Mouse (Mus musculus) lung, adult 2 months (tissue): ENCODE measurements at regions not wholly inside any gene's neighbourhood (a gene's known extent, or its start where the extent isn't known, plus 50 kb on each side); places are given as distances from the start of the nearest gene placed in this dataset.

Source experiments
- CTCF ChIP-seq: fragments of 200-500 bp; IDR thresholded peaks from 2 replicates; pipeline ENCODE4 v1.5.1; 2011; ENCODE audit warnings: mild to moderate bottlenecking, low read length, control low read depth; ENCODE audit not compliant: insufficient read depth
- POLR2A ChIP-seq: fragments of 200-500 bp; IDR thresholded peaks from 2 replicates; pipeline ENCODE4 v1.6.1; 2011; ENCODE audit warnings: low read depth, mild to moderate bottlenecking, control low read depth, low read length, borderline replicate concordance; ENCODE audit errors: extremely low read depth

DNA sequence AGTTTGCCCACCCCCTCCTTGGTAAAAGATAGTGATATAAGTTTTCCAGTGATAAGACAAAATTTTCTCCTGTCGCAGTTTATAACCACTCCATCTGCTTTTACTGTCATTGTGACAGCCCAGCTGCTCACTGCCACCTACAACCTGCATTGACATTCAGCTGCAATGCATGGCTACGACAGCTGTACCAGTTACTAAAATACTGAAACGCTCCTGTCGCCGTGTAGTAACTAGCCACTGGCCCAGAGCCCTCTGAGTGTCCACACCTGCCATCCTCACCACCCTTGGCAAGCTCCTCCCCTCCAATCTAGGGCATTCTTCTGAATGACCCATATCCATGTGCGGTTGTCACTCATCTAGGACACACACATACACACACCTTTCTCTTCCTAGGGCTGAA, 286.2 kb downstream of the Bcor start:
- TF ChIP-seq CTCF (no peak), POLR2A (no peak)
